Mouse (Mus musculus) kidney, adult 9 months (tissue): Measurements from ENCODE around the gene Gm9046.
"Not testable (repeated sequence)": the region's sequence is repeated elsewhere in the genome, so short reads cannot be mapped to it uniquely, and the experiment has no call there.

Experiments used
- DNase-seq: peaks from one replicate; pipeline ENCODE4 v3.0.0; 2022

The Gm9046 gene

GRCm38 (mm10) chr10:118343155-118343554 lies at the start of gene Gm9046:
Gene Gm9046, minus strand, starts transcription at chr10:118343255.
- DNase-seq: not testable (repeated sequence)

- peak; percentile 80 for DNase-seq
Observed at GRCm38 (mm10) chr10:118370443-118370842, 27.4 kb upstream of the Gm9046 start.

GRCm38 (mm10) chr10:118369518-118369917 lies 26.5 kb upstream of the Gm9046 start:
- DNase-seq: no peak

GRCm38 (mm10) chr10:118354005-118354404 lies 10.9 kb upstream of the Gm9046 start, which contains the start of gene Gm9049:
Gene Gm9049, minus strand, starts transcription at chr10:118354105.
- not testable (repeated sequence) for DNase-seq

GRCm38 (mm10) chr10:118348579-118348978 lies 5.5 kb upstream of the Gm9046 start, which contains the start of gene Gm9048:
Gene Gm9048, minus strand, starts transcription at chr10:118348679.
- DNase-seq: not testable (repeated sequence)

- not testable (repeated sequence) for DNase-seq
Observed at GRCm38 (mm10) chr10:118337731-118338130, 5.3 kb downstream of the Gm9046 start, which contains the start of gene Gm9045. Gene Gm9045, minus strand, starts transcription at chr10:118337831.

- not testable (repeated sequence) for DNase-seq
Observed at GRCm38 (mm10) chr10:118332308-118332707, 10.7 kb downstream of the Gm9046 start, which contains the start of gene Gm9044. Gene Gm9044, minus strand, starts transcription at chr10:118332408.

GRCm38 (mm10) chr10:118326869-118327268 lies 16.2 kb downstream of the Gm9046 start, which contains the start of gene Gm9040:
Gene Gm9040, minus strand, starts transcription at chr10:118326969.
- not testable (repeated sequence) for DNase-seq

GRCm38 (mm10) chr10:118319024-118319423 lies 24.0 kb downstream of the Gm9046 start:
- no peak for DNase-seq

GRCm38 (mm10) chr10:118302133-118302532 lies 40.9 kb downstream of the Gm9046 start:
- DNase-seq: not testable (repeated sequence)

GRCm38 (mm10) chr10:118294938-118295337 lies 48.1 kb downstream of the Gm9046 start, which contains the start of gene Iltifb:
Gene Iltifb, minus strand, starts transcription at chr10:118295038.
- DNase-seq: no peak
